Mouse (Mus musculus) MEL (cell line): ENCODE measurements at regions not wholly inside any gene's neighbourhood (a gene's known extent, or its start where the extent isn't known, plus 50 kb on each side); places are given as distances from the start of the nearest gene placed in this dataset.

ENCODE experiments used
- EP300 ChIP-seq, 2 experiments: IDR thresholded peaks; 2 replicates each; pipeline ENCODE4 v1.6.1; 2011; ENCODE audit warnings: improper control_type of control experiment in 2 of 2, low read length in 2 of 2, low read depth in 1 of 2, mild to moderate bottlenecking in 1 of 2
- POLR2AphosphoS2 ChIP-seq: IDR thresholded peaks from 2 replicates; pipeline ENCODE4 v1.6.1; 2011; ENCODE audit warnings: low read length, improper control_type of control experiment

- TF ChIP-seq POLR2AphosphoS2 (no peak), EP300 (IDR thresholded peaks at IDR 0.05; ENCODE audit: low read depth in 1 of 2, low read length in 2 of 2) (no peak)
Observed at GRCm38 (mm10) chr3:47051563-47051962, 603.5 kb upstream of the Pabpc4l start.
